Mouse (Mus musculus): ENCODE results near the gene Henmt1. TPM values are rescaled to one million over a fixed set of nuclear protein-coding genes. Genes with fewer than 3 reads are reported as not detected.

Henmt1 gene
- polyA plus RNA-seq, 1 experiment, result not detected

DNA sequence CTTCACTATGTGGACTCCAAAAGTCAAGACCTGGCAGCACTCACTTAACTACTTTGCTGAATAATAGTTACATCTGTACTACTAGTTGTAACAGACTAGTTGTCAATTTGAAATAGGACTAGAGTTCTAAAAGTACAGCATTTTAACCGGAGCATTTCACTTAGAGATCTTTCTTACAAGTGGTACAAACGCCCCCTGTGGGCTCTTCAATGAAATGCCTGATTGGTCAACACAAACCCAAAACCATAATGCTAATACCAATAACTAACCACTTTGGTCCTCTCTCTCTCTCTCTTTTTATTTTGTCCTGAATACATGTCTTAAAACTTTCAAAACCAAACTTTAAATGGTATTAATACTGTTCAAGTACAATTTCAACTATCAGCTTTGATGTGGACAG is 37.6 kb upstream of the Henmt1 start:
- Histone ChIP-seq H3K36me3 (ENCODE audit: control insufficient read depth, insufficient read depth, low read length) (peaks cover 39% of the 10 kb centered on the region), H3K27me3 (ENCODE audit: control insufficient read depth, insufficient read depth, low read length) (no peaks in the 10 kb centered on the region), H3K4me3 (ENCODE audit: low read depth, low read length) (no peak overlapping the region), H3K27ac (ENCODE audit: insufficient read depth, low read depth, low read length) (no peak overlapping the region), H3K4me1 (ENCODE audit: control insufficient read depth, insufficient read depth, insufficient read length, low read length) (no peaks in the 10 kb centered on the region)
- TF ChIP-seq POLR2A (IDR thresholded peaks at IDR 0.05; ENCODE audit: low read depth, low read length), result no peak
- TF ChIP-seq CTCF (IDR thresholded peaks at IDR 0.05; ENCODE audit: extremely low read depth, insufficient read length, insufficient replicate concordance, low read depth, low read length), result no peak
- 51% methylated on average over 2 of the region's 2 CpGs for WGBS

DNA sequence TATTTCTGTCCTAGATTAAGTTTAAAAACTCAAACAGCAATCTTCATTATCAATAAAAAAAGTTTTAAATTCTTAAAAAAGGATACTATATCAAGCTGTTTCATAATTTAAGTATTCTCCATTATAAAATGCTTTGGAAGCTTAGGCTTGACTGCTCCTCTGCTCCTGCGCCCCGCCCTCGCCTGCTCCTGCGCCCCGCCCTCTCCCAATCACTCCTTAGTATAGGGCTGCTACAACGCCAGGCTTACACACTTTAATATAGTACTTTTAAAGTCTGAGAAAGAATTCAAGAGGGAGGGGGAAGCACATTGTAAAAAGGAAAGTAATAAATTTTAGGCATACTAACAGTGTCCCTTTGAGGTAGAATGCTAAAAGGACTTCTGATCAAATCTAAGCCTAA is 36.7 kb upstream of the Henmt1 start:
- no peak overlapping the region for H3K27ac ChIP-seq (ENCODE audit: insufficient read depth, low read depth, low read length)
- H3K4me1 ChIP-seq (ENCODE audit: control insufficient read depth, insufficient read depth, insufficient read length, low read length), result no peaks in the 10 kb centered on the region
- TF ChIP-seq CTCF (IDR thresholded peaks at IDR 0.05; ENCODE audit: extremely low read depth, insufficient read length, insufficient replicate concordance, low read depth, low read length), result no peak
- no peak for TF ChIP-seq POLR2A (IDR thresholded peaks at IDR 0.05; ENCODE audit: low read depth, low read length)
- H3K27me3 ChIP-seq (ENCODE audit: control insufficient read depth, insufficient read depth, low read length), result no peaks in the 10 kb centered on the region
- no peak overlapping the region for H3K4me3 ChIP-seq (ENCODE audit: low read depth, low read length)
- WGBS, result 68% methylated on average over 6 of the region's 6 CpGs
- H3K36me3 ChIP-seq (ENCODE audit: control insufficient read depth, insufficient read depth, low read length), result peaks cover 44% of the 10 kb centered on the region

- Histone ChIP-seq H3K4me3 (ENCODE audit: low read depth, low read length) (peak overlapping the region; percentile 81), H3K27me3 (ENCODE audit: control insufficient read depth, insufficient read depth, low read length) (no peaks in the 10 kb centered on the region), H3K27ac (ENCODE audit: insufficient read depth, low read depth, low read length) (peak overlapping the region; percentile 97), H3K36me3 (ENCODE audit: control insufficient read depth, insufficient read depth, low read length) (peaks cover 24% of the 10 kb centered on the region), H3K4me1 (ENCODE audit: control insufficient read depth, insufficient read depth, insufficient read length, low read length) (peaks cover 3% of the 10 kb centered on the region; the same call in 1 of the 2 replicates)
- TF ChIP-seq POLR2A (IDR thresholded peaks at IDR 0.05; ENCODE audit: low read depth, low read length) (no peak), CTCF (IDR thresholded peaks at IDR 0.05; ENCODE audit: extremely low read depth, insufficient read length, insufficient replicate concordance, low read depth, low read length) (no peak)
- WGBS, result under 1% methylated on average over 32 of the region's 32 CpGs
These were observed 29.2 kb upstream of the Henmt1 start for GRCm38 (mm10) chr3:108910303-108911080.

GRCm38 (mm10) chr3:108911081-108911547 is 28.6 kb upstream of the Henmt1 start:
- Histone ChIP-seq H3K4me1 (ENCODE audit: control insufficient read depth, insufficient read depth, insufficient read length, low read length) (peaks cover 3% of the 10 kb centered on the region; the same call in 1 of the 2 replicates), H3K27ac (ENCODE audit: insufficient read depth, low read depth, low read length) (peak overlapping the region; percentile 97), H3K27me3 (ENCODE audit: control insufficient read depth, insufficient read depth, low read length) (no peaks in the 10 kb centered on the region), H3K36me3 (ENCODE audit: control insufficient read depth, insufficient read depth, low read length) (peaks cover 18% of the 10 kb centered on the region), H3K4me3 (ENCODE audit: low read depth, low read length) (peak overlapping the region; percentile 81)
- TF ChIP-seq POLR2A (IDR thresholded peaks at IDR 0.05; ENCODE audit: low read depth, low read length) (peak; percentile 35; the same call in 1 of the 2 replicates), CTCF (IDR thresholded peaks at IDR 0.05; ENCODE audit: extremely low read depth, insufficient read length, insufficient replicate concordance, low read depth, low read length) (peak; percentile 63; the same call in 1 of the 2 replicates)
- under 1% methylated on average over 42 of the region's 44 CpGs for WGBS

GRCm38 (mm10) chr3:108911548-108912413 is 27.9 kb upstream of the Henmt1 start, which contains the start of gene Prpf38b:
Gene Prpf38b (minus strand): TSS chr3:108911727.
- Histone ChIP-seq H3K4me1 (ENCODE audit: control insufficient read depth, insufficient read depth, insufficient read length, low read length) (peaks cover 3% of the 10 kb centered on the region; the same call in 1 of the 2 replicates), H3K4me3 (ENCODE audit: low read depth, low read length) (peak within 1 kb of the TSS; percentile 81), H3K36me3 (ENCODE audit: control insufficient read depth, insufficient read depth, low read length) (peaks cover 14% of the 10 kb centered on the region), H3K27me3 (ENCODE audit: control insufficient read depth, insufficient read depth, low read length) (no peaks in the 10 kb centered on the region), H3K27ac (ENCODE audit: insufficient read depth, low read depth, low read length) (peak within 1 kb of the TSS; percentile 97)
- whole genome bisulfite sequencing, result under 1% methylated on average over 53 of the region's 53 CpGs
- TF ChIP-seq POLR2A (IDR thresholded peaks at IDR 0.05; ENCODE audit: low read depth, low read length) (no peak; the same call in none of the 2 replicates), CTCF (IDR thresholded peaks at IDR 0.05; ENCODE audit: extremely low read depth, insufficient read length, insufficient replicate concordance, low read depth, low read length) (no peak)

DNA sequence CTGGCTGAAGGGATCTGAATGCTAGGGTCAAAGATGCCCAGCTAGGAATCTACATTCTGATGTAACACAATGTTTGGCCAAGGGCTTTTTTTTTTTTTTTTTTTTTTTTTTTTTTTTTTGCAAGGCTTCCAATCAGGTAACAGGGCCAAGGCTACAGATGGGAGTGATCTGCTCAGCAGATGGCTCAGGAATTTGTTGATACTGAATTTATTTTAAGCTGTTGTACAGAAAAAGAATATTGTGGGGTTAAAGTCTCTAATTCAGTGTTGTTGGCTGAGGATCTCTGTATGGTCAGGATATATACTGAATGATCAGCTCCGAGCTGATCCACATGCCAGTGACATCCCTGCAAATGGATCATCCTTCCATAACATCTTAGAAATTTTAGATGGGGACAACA is 23.7 kb upstream of the Henmt1 start:
- WGBS, result 92% methylated on average over 1 of the region's 1 CpGs

More for the DNA sequence above, 23.7 kb upstream of the Henmt1 start:
- H3K27me3 ChIP-seq (ENCODE audit: control insufficient read depth, insufficient read depth, low read length), result no peaks in the 10 kb centered on the region
- H3K4me3 ChIP-seq (ENCODE audit: low read depth, low read length), result no peak overlapping the region
- no peaks in the 10 kb centered on the region for H3K36me3 ChIP-seq (ENCODE audit: control insufficient read depth, insufficient read depth, low read length)
- no peak for TF ChIP-seq POLR2A (IDR thresholded peaks at IDR 0.05; ENCODE audit: low read depth, low read length)
- TF ChIP-seq CTCF (IDR thresholded peaks at IDR 0.05; ENCODE audit: extremely low read depth, insufficient read length, insufficient replicate concordance, low read depth, low read length), result no peak
- H3K4me1 ChIP-seq (ENCODE audit: control insufficient read depth, insufficient read depth, insufficient read length, low read length), result peaks cover 17% of the 10 kb centered on the region; the same call in 1 of the 2 replicates
- no peak overlapping the region for H3K27ac ChIP-seq (ENCODE audit: insufficient read depth, low read depth, low read length)

Measured in small intestine, adult 2 months (tissue).